Comparison of ENCODE assay signal across 15 mouse cellular contexts in genomic region chr13:96928432-96929039, GRCm38 (mm10). TPM values are rescaled to one million over a fixed set of nuclear protein-coding genes. Genes with fewer than 3 reads are reported as not detected.
DNase-seq lines count a peak whose midpoint lies in the region; ATAC-seq and TF ChIP-seq lines count a peak whose summit lies in the region.
"Had no signal": no experiment of that assay in that cellular context is flagged by ENCODE, and none has a peak within 500 bp of the region (broad histone marks: within the 10 kb centered on the region; RNA-seq: fewer than 3 reads in every experiment).

No protein-coding gene starts in this region.

- H3K4me2 ChIP-seq in intestine, postnatal 0 days (replicated peaks; ENCODE audit: low read depth) = 0 out of 2 replicates have a peak overlapping the region, but pooled peaks have one; percentile 96
- H3K4me2 ChIP-seq in intestine, embryonic 16.5 days (ENCODE audit: low read depth, low read length) = no peak overlapping the region
- H3K4me2 ChIP-seq: embryonic facial prominence, embryonic 12.5 days; forebrain, embryonic 15.5 days; heart, embryonic 13.5 days; liver, embryonic 15.5 days had no signal

- H3K27ac ChIP-seq in intestine, postnatal 0 days (ENCODE audit: low read depth, low read length) = no peak overlapping the region
- H3K27ac ChIP-seq in intestine, embryonic 16.5 days (ENCODE audit: low read length) = no peak overlapping the region
- H3K27ac ChIP-seq in embryonic fibroblast, embryonic 13.5 days (ENCODE audit: insufficient read depth, low read length) = peak overlapping the region; percentile 28
- H3K27ac ChIP-seq in thymus, adult 2 months (ENCODE audit: control insufficient read depth, insufficient read depth, low read length) = no peak overlapping the region
- H3K27ac ChIP-seq: embryonic facial prominence, embryonic 12.5 days; forebrain, embryonic 15.5 days; heart, embryonic 13.5 days; liver, embryonic 15.5 days; macrophage had no signal

- H3K36me3 ChIP-seq in intestine, postnatal 0 days (ENCODE audit: control insufficient read depth, insufficient read depth) = 0 out of 2 replicates have a peak, but pooled peaks cover 10% of the 10 kb centered on the region
- H3K36me3 ChIP-seq in intestine, embryonic 16.5 days (ENCODE audit: control insufficient read depth, insufficient read depth, low read length) = no peaks in the 10 kb centered on the region
- no peaks in the 10 kb centered on the region for H3K36me3 ChIP-seq in thymus, adult 2 months (ENCODE audit: control insufficient read depth, insufficient read depth, low read length)
- H3K36me3 ChIP-seq: embryonic facial prominence, embryonic 12.5 days; forebrain, embryonic 15.5 days; heart, embryonic 13.5 days; liver, embryonic 15.5 days had no signal

- ATAC-seq in intestine, postnatal 0 days = no peak
- no peak for ATAC-seq in intestine, embryonic 16.5 days
- ATAC-seq: forebrain, embryonic 15.5 days had no signal

- TF ChIP-seq POLR2A in embryonic fibroblast, embryonic 13.5 days (IDR thresholded peaks at IDR 0.05; ENCODE audit: low read depth, low read length) = no peak
- no peak for TF ChIP-seq POLR2A in thymus, adult 2 months (IDR thresholded peaks at IDR 0.05; ENCODE audit: control insufficient read depth, extremely low read depth, insufficient read depth, low read length, poor library complexity)

- H3K9ac ChIP-seq in intestine, postnatal 0 days (ENCODE audit: low read depth, low read length) = no peak overlapping the region
- H3K9ac ChIP-seq in intestine, embryonic 16.5 days (ENCODE audit: low read depth, low read length) = no peak overlapping the region
- H3K9ac ChIP-seq: embryonic facial prominence, embryonic 12.5 days; forebrain, embryonic 15.5 days; heart, embryonic 13.5 days; liver, embryonic 15.5 days had no signal

- H3K27me3 ChIP-seq in intestine, postnatal 0 days (replicated peaks; ENCODE audit: control insufficient read depth, insufficient read depth, low read length) = no peaks in the 10 kb centered on the region
- peaks cover 7% of the 10 kb centered on the region; the same call in 1 of the 2 replicates for H3K27me3 ChIP-seq in intestine, embryonic 16.5 days (replicated peaks; ENCODE audit: control insufficient read depth, insufficient read depth, low read length)
- peaks cover 9% of the 10 kb centered on the region; the same call in 1 of the 2 replicates for H3K27me3 ChIP-seq in thymus, adult 2 months (ENCODE audit: control insufficient read depth, insufficient read depth, low read length)

- no peak overlapping the region for H3K4me3 ChIP-seq in intestine, postnatal 0 days (ENCODE audit: low read depth, low read length)
- H3K4me3 ChIP-seq in intestine, embryonic 16.5 days (ENCODE audit: low read length) = no peak overlapping the region
- no peak overlapping the region for H3K4me3 ChIP-seq in embryonic fibroblast, embryonic 13.5 days (ENCODE audit: insufficient read depth, low read length)
- no peak overlapping the region for H3K4me3 ChIP-seq in thymus, adult 2 months (ENCODE audit: control insufficient read depth, insufficient read depth, low read length)
- H3K4me3 ChIP-seq: embryonic facial prominence, embryonic 12.5 days; forebrain, embryonic 15.5 days; heart, embryonic 13.5 days; liver, embryonic 15.5 days had no signal

- no peak for TF ChIP-seq CTCF in intestine, postnatal 0 days (IDR thresholded peaks at IDR 0.05; ENCODE audit: low read depth)
- no peak for TF ChIP-seq CTCF in embryonic fibroblast, embryonic 13.5 days (IDR thresholded peaks at IDR 0.05; ENCODE audit: borderline replicate concordance, insufficient read depth, low read length)
- TF ChIP-seq CTCF in thymus, adult 2 months (IDR thresholded peaks at IDR 0.05; ENCODE audit: borderline replicate concordance, control insufficient read depth, extremely low read depth, insufficient read depth, low read length, poor library complexity) = no peak

- WGBS in intestine, postnatal 0 days = 67% methylated on average over 8 of the region's 8 CpGs
- WGBS in intestine, embryonic 16.5 days = 61% methylated on average over 8 of the region's 8 CpGs
- 65% methylated on average over 8 of the region's 8 CpGs for WGBS in thymus, adult 2 months

- no peaks in the 10 kb centered on the region for H3K9me3 ChIP-seq in intestine, postnatal 0 days (ENCODE audit: control insufficient read depth)
- H3K9me3 ChIP-seq in intestine, embryonic 16.5 days (ENCODE audit: control insufficient read depth, low read length) = no peaks in the 10 kb centered on the region
- H3K9me3 ChIP-seq: embryonic facial prominence, embryonic 12.5 days; forebrain, embryonic 15.5 days; heart, embryonic 13.5 days; liver, embryonic 15.5 days had no signal

- no peaks in the 10 kb centered on the region for H3K4me1 ChIP-seq in intestine, postnatal 0 days (replicated peaks; ENCODE audit: control insufficient read depth, insufficient read depth, low read length)
- peaks cover 6% of the 10 kb centered on the region for H3K4me1 ChIP-seq in intestine, embryonic 16.5 days (ENCODE audit: control insufficient read depth, insufficient read depth, low read length)
- H3K4me1 ChIP-seq in embryonic fibroblast, embryonic 13.5 days (ENCODE audit: control insufficient read depth, insufficient read depth, low read length) = no peaks in the 10 kb centered on the region; the same call in 1 of the 2 replicates
- peaks cover 8% of the 10 kb centered on the region; the same call in 1 of the 2 replicates for H3K4me1 ChIP-seq in thymus, adult 2 months (replicated peaks; ENCODE audit: control insufficient read depth, insufficient read depth, low read length)
- H3K4me1 ChIP-seq: embryonic facial prominence, embryonic 12.5 days had no signal

- DNase-seq in 3134 (ENCODE audit: extremely low read depth, insufficient read length, low spot score) (peak; percentile 61), 416B (ENCODE audit: low read depth) (peak; percentile 82)
- DNase-seq in thymus, adult 2 months = no peak
- no peak for DNase-seq in adrenal gland, adult 18-20 months (ENCODE audit: low spot score in 2 of 2)
- DNase-seq: cerebellum, adult 11 months; gastrocnemius, postnatal 10 days; kidney, postnatal 36 days had no signal

RNA-seq across cellular contexts. Expression of gene Gcnt4, which starts 4.0 kb away (rescaled TPM):
- polyA plus RNA-seq in intestine, postnatal 0 days (2015; fragmentation: Nextera tagmentation; extraction: Ambion mirVana) = 6.7 and 8.0 TPM in 2 replicates
- 5.9 and 9.1 TPM in 2 replicates for polyA plus RNA-seq in intestine, embryonic 16.5 days (2015; fragmentation: Nextera tagmentation; extraction: Ambion mirVana)
- 24.5 and 41.1 TPM in 2 replicates for polyA plus RNA-seq in embryonic fibroblast, embryonic 13.5 days (2011; ENCODE audit: insufficient read length, low read depth, missing spikeins)
- 0.55 and 0.74 TPM in 2 replicates for polyA plus RNA-seq in thymus, adult 2 months (2012; rRNA removed)
- total RNA-seq in adrenal gland, adult 18-20 months (2021) = under 1 TPM; 0.10 to 0.66 TPM
- polyA plus RNA-seq: macrophage had no signal

Comparison
In these comparisons a context has a peak if more than half of its experiments do, and no peak if none do; other contexts are left out.
1. DNase-seq: peak in 3134 (single experiment) and 416B (single experiment); none in thymus, adult 2 months (single experiment) and adrenal gland, adult 18-20 months (0 of 2).